Mouse (Mus musculus): Measurements from ENCODE around the gene Adgrg3.

DNA sequence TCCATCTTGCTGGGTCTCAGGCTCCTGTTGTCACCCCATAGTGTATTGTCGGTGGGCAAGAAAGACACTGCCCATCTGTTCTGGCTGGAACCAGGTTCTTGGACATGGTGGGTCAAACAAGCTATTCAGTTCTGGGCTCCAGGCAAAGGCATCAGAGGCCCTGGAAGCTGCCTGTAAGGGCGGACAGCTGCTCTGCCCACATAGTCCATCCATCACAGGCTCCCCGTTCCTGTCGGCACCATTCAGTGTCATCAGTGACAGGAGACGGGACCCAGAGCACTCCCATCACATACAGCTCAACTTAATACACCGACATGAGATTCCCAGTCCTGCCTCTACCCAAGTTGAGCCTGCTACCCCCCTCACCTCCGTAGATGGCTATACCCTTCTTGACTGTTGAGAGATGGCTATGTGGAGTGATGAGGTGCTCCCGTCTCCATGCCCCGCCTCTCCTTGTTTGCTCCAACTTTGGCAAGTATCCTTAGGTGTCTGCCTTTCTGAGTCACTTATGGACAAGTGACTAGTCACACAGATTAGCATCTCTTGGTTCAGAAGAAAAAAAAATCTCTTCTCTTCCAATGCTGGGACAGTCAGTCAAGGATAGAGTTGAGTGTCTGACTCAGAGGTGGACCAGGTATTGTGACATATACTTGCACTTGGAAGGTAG lies 610 bp downstream of the Adgrg3 start:
- TF ChIP-seq ZC3H11A (IDR thresholded peaks at IDR 0.05; ENCODE audit: borderline replicate concordance, low read depth, low read length) (no peak), CHD2 (IDR thresholded peaks at IDR 0.05; ENCODE audit: low read depth, low read length) (no peak), HCFC1 (IDR thresholded peaks at IDR 0.05; ENCODE audit: borderline replicate concordance, insufficient read depth, low read length) (no peak)
